Mouse (Mus musculus): ENCODE data around the gene Vmn1r104.
"Not testable (repeated sequence)": the region's sequence is repeated elsewhere in the genome, so short reads cannot be mapped to it uniquely, and the experiment has no call there.

Vmn1r104 gene

DNA sequence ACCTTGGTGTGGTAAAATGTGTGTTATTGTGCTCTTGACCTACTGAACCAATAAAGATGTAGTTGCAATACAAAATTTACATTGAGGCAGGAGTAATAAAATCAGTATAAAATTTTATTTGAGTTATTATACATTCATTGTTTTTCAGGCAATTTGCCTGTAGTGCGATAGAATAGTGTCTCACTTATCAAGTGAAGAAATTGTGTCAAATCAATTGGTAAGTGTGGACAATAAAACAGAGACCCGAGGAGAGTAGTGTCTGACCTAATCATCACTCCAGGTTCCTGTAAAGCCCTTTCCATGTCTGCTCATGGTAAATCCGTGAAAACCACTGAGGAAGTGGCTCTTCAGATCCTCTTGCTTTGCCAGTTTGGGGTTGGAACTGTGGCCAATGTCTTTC lies at the start of gene Vmn1r104:
Vmn1r104 (plus strand) TSS at position 301 of the 400 bp plus-strand sequence.
- DNase-seq = not testable (repeated sequence)

DNA sequence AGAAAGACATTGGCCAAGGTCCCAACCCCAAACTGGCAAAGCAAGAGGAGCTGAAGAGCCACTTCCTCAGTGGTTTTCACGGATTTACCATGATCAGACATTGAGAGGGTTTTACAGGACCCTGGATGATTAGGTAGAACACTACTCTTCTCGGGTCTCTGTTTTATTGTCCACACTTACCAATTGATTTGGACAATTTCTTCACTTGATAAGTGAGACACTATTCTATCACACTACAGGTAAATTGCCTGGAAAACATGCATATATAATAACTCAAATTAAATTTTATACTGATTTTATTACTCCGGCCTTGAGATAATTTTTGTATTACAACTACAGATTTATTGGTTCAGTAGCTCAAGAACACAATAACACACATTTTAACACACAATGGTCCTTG lies 23.2 kb upstream of the Vmn1r104 start, which contains the start of gene Vmn1r103:
Vmn1r103 (minus strand) TSS at position 101 of the 400 bp plus-strand sequence.
- DNase-seq = not testable (repeated sequence)

DNA sequence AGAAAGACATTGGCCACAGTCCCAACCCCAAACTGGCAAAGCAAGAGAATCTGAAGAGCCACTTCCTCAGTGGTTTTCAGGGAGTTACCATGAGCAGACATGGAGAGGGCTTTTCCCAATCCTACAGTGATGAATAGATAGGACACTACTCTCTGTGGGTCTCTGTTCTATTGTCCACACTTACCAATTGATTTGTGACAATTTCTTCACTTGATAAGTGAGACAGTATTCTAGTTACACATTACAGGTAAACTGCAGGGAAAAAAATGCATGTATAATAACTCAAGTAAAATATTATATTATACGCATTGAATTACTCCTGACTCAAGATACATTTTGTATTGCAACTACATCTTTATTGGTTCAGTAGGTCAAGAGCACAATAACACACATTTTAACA lies 12.0 kb downstream of the Vmn1r104 start, which contains the start of gene Gm5726:
Gm5726 (minus strand) TSS at position 101 of the 400 bp plus-strand sequence.
- not testable (repeated sequence) for DNase-seq

DNA sequence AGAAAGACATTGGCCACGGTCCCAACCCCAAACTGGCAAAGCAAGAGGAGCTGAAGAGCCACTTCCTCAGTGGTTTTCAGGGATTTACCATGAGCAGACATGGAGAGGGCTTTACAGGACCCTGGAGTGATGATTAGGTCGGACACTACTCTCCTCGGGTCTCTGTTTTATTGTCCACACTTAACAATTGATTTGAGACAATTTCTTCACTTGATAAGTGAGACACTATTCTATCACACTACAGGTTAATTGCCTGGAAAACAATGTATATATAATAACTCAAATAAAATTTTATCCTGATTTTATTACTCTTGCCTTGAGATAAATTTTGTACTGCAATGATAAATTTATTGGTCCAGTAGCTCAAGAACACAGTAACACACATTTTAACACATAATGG lies 42.5 kb downstream of the Vmn1r104 start, which contains the start of gene Gm4141:
Gm4141 (minus strand) TSS at position 101 of the 400 bp plus-strand sequence.
- not testable (repeated sequence) for DNase-seq
